Mouse (Mus musculus) CH12.LX (cell line): ENCODE measurements around the gene Wdr4. TPM values are rescaled to one million over a fixed set of nuclear protein-coding genes. Genes with fewer than 3 reads are reported as not detected.

Experiments
- DNase-seq: peaks from one replicate; pipeline ENCODE4 v3.0.0-alpha.2; 2013; ENCODE audit errors: extremely low read depth
- H3K27ac ChIP-seq: 2 replicates; pipeline ENCODE4 v1.5.1; 2012; ENCODE audit warnings: low read depth, mild to moderate bottlenecking, control low read depth, moderate library complexity; ENCODE audit not compliant: insufficient read depth
- H3K27me3 ChIP-seq: replicated peaks from 2 replicates; pipeline ENCODE3; 2012; ENCODE audit warnings: inconsistent platforms
- H3K36me3 ChIP-seq, 2 experiments: replicated peaks in 1 of 2; 2 replicates each; pipeline versions ENCODE3 to v1.6.1; 2012; ENCODE audit warnings: inconsistent platforms in 1 of 2, low read length in 1 of 2, mild to moderate bottlenecking in 1 of 2, mixed read lengths in 1 of 2, moderate library complexity in 1 of 2; ENCODE audit not compliant: control insufficient read depth in 1 of 2, insufficient read depth in 1 of 2
- H3K4me1 ChIP-seq, 2 experiments: 2 replicates each; pipeline ENCODE4 v1.6.1; 2012; ENCODE audit warnings: inconsistent platforms in 1 of 2, moderate library complexity in 1 of 2; ENCODE audit not compliant: insufficient read depth in 2 of 2, control insufficient read depth in 1 of 2
- H3K4me2 ChIP-seq: 2 replicates; pipeline ENCODE4 v1.6.1; 2012; ENCODE audit warnings: low read depth, mild to moderate bottlenecking, control low read depth; ENCODE audit not compliant: poor library complexity, insufficient read depth, severe bottlenecking
- H3K4me3 ChIP-seq, 3 experiments: fragments of 150-350 bp in 1 of 3; sonication (generic) in 1 of 3; replicated peaks in 1 of 3; 2 replicates each; pipeline versions ENCODE3 to v1.5.1; 2011 to 2012; ENCODE audit warnings: low read depth in 2 of 3, low read length in 2 of 3, mild to moderate bottlenecking in 2 of 3, moderate library complexity in 2 of 3, control low read depth in 1 of 3, improper control_type of control experiment in 1 of 3, inconsistent platforms in 1 of 3, mixed read lengths in 1 of 3; ENCODE audit not compliant: poor library complexity in 1 of 3
- H3K79me2 ChIP-seq: replicated peaks from 2 replicates; pipeline ENCODE4 v1.6.1; 2012; ENCODE audit warnings: mild to moderate bottlenecking, moderate library complexity; ENCODE audit not compliant: control insufficient read depth, poor library complexity, insufficient read depth, severe bottlenecking; ENCODE audit errors: extremely low read depth
- H3K9ac ChIP-seq: 2 replicates; pipeline ENCODE4 v1.6.1; 2012; ENCODE audit warnings: low read depth, mild to moderate bottlenecking, control low read depth, moderate library complexity; ENCODE audit not compliant: insufficient read depth
- H3K9me3 ChIP-seq: replicated peaks from 2 replicates; pipeline ENCODE3; 2012; ENCODE audit warnings: low read length, inconsistent platforms, mixed read lengths
- BHLHE40 ChIP-seq: IDR thresholded peaks from 2 replicates; pipeline ENCODE4 v1.6.1; 2011; ENCODE audit warnings: mild to moderate bottlenecking, low read depth, low read length, improper control_type of control experiment
- CHD1 ChIP-seq: IDR thresholded peaks from 2 replicates; pipeline ENCODE4 v1.6.1; 2012; ENCODE audit warnings: low read depth, low read length, improper control_type of control experiment, inconsistent platforms
- CTCF ChIP-seq, 2 experiments: IDR thresholded peaks in 1 of 2; conservative IDR thresholded peaks in 1 of 2; 2 replicates each; pipeline ENCODE4 v1.5.1; 2011 to 2012; ENCODE audit warnings: low read depth in 2 of 2, low read length in 2 of 2, improper control_type of control experiment in 1 of 2, inconsistent platforms in 1 of 2, mild to moderate bottlenecking in 1 of 2, moderate library complexity in 1 of 2
- E2F4 ChIP-seq: IDR thresholded peaks from 2 replicates; pipeline ENCODE4 v1.6.1; 2011; ENCODE audit warnings: low read depth, low read length, improper control_type of control experiment; ENCODE audit not compliant: insufficient replicate concordance
- EP300 ChIP-seq: IDR thresholded peaks from 2 replicates; pipeline ENCODE4 v1.6.1; 2011; ENCODE audit warnings: low read length, improper control_type of control experiment
- GABPA ChIP-seq: IDR thresholded peaks from 2 replicates; pipeline ENCODE4 v1.6.1; 2012; ENCODE audit warnings: low read depth, low read length, improper control_type of control experiment, inconsistent platforms; ENCODE audit not compliant: insufficient replicate concordance
- IRF4 ChIP-seq: IDR thresholded peaks from 2 replicates; pipeline ENCODE4 v1.6.1; 2014; ENCODE audit warnings: low read depth, mild to moderate bottlenecking, inconsistent platforms, low read length, improper control_type of control experiment
- JUN ChIP-seq: IDR thresholded peaks from 2 replicates; pipeline ENCODE4 v1.6.1; 2011; ENCODE audit warnings: low read depth, mild to moderate bottlenecking, low read length, improper control_type of control experiment, moderate library complexity; ENCODE audit not compliant: insufficient read depth
- KAT2A ChIP-seq: IDR thresholded peaks from 2 replicates; pipeline ENCODE4 v1.6.1; 2012; ENCODE audit warnings: low read length, improper control_type of control experiment, inconsistent platforms; ENCODE audit not compliant: insufficient replicate concordance
- MAZ ChIP-seq: IDR thresholded peaks from 2 replicates; pipeline ENCODE4 v1.6.1; 2012; ENCODE audit warnings: low read depth, mild to moderate bottlenecking, inconsistent platforms, low read length, improper control_type of control experiment, moderate library complexity
- MXI1 ChIP-seq: IDR thresholded peaks from 2 replicates; pipeline ENCODE4 v1.6.1; 2011; ENCODE audit warnings: mild to moderate bottlenecking, low read depth, low read length, improper control_type of control experiment
- MYC ChIP-seq: IDR thresholded peaks from 2 replicates; pipeline ENCODE4 v1.6.1; 2011; ENCODE audit warnings: low read depth, mild to moderate bottlenecking, improper control_type of control experiment, low read length
- NELFE ChIP-seq: IDR thresholded peaks from 2 replicates; pipeline ENCODE4 v1.6.1; 2011; ENCODE audit warnings: low read depth, low read length, improper control_type of control experiment
- PAX5 ChIP-seq: IDR thresholded peaks from 2 replicates; pipeline ENCODE4 v1.6.1; 2012; ENCODE audit warnings: low read length, inconsistent platforms, mixed read lengths
- RAD21 ChIP-seq: IDR thresholded peaks from 2 replicates; pipeline ENCODE4 v1.6.1; 2011; ENCODE audit warnings: low read depth, mild to moderate bottlenecking, low read length, improper control_type of control experiment, moderate library complexity
- RCOR1 ChIP-seq: conservative IDR thresholded peaks from 2 replicates; pipeline ENCODE4 v1.6.1; 2012; ENCODE audit warnings: low read depth, mild to moderate bottlenecking, inconsistent platforms, low read length, improper control_type of control experiment
- TBP ChIP-seq: conservative IDR thresholded peaks from 2 replicates; pipeline ENCODE4 v1.6.1; 2011; ENCODE audit warnings: low read depth, low read length, improper control_type of control experiment
- TCF12 ChIP-seq: IDR thresholded peaks from 2 replicates; pipeline ENCODE4 v1.6.1; 2014; ENCODE audit warnings: low read depth, mild to moderate bottlenecking, inconsistent platforms, low read length, improper control_type of control experiment
- USF1 ChIP-seq: IDR thresholded peaks from 2 replicates; pipeline ENCODE4 v1.6.1; 2014; ENCODE audit warnings: low read depth, mild to moderate bottlenecking, inconsistent platforms, low read length, improper control_type of control experiment
- ZC3H11A ChIP-seq: IDR thresholded peaks from 2 replicates; pipeline ENCODE4 v1.6.1; 2012; ENCODE audit warnings: low read depth, mild to moderate bottlenecking, inconsistent platforms, low read length, improper control_type of control experiment
- ZNF384 ChIP-seq: IDR thresholded peaks from 2 replicates; pipeline ENCODE4 v1.6.1; 2012; ENCODE audit warnings: low read depth, low read length, improper control_type of control experiment, inconsistent platforms
- dilution Hi-C: fragments of 300-500 bp; cut with MboI; formaldehyde crosslinking; loops from 2 replicates; pipeline ENCODE4 v1.14.3; 2020; ENCODE audit warnings: low sequenced_read_pairs; ENCODE audit not compliant: extremely low pct_unique_long_range_greater_than_20kb, extremely low pct_ligation_motif_present
- in situ Hi-C: fragments of 300-500 bp; cut with MboI; formaldehyde crosslinking; loops from 3 replicates; pipeline ENCODE4 v1.14.3; 2019; ENCODE audit warnings: low sequenced_read_pairs, low pct_ligation_motif_present, low pct_unique_long_range_greater_than_20kb, mixed read lengths
- polyA plus RNA-seq: library from polyadenylated mRNA; unstranded; fragments of >175 nt; gene quantifications from 2 replicates; pipeline ENCODE4 v1.2.1, GENCODE M21; 2012; ENCODE audit warnings: low read depth; ENCODE audit not compliant: insufficient read length
- total RNA-seq, 2 experiments: library from RNA; depleted of rRNA; stranded (reverse); fragments of 300-350 nt in 1 of 2; fragments of >200 nt in 1 of 2; gene quantifications; 2 replicates each; pipeline ENCODE4 v1.2.3; 2012 to 2014

Wdr4 gene
- total and polyA plus RNA-seq, 3 experiments, result 48.3 to 56.2 (median 51.4) TPM

- TF ChIP-seq JUN (no peak), KAT2A (no peak), NELFE (no peak)
- H3K4me3 ChIP-seq, result no peak overlapping the region
- H3K27me3 ChIP-seq, result peaks cover 41% of the 10 kb centered on the region
- no peak overlapping the region for H3K27ac ChIP-seq
- peaks cover 10 to 32% of the 10 kb centered on the region in 2 experiments for H3K4me1 ChIP-seq
- no peak for DNase-seq
- no peaks in the 10 kb centered on the region for H3K9me3 ChIP-seq
- H3K79me2 ChIP-seq, result no peaks in the 10 kb centered on the region
- H3K36me3 ChIP-seq, result no peaks in the 10 kb centered on the region
- dilution Hi-C loops, result no loop called here
- no peak overlapping the region for H3K9ac ChIP-seq
- H3K4me2 ChIP-seq, result no peak overlapping the region
- in situ Hi-C loops, result no loop called here
Observed at GRCm38 (mm10) chr17:31453476-31453875, 66.3 kb downstream of the Wdr4 start.

DNA sequence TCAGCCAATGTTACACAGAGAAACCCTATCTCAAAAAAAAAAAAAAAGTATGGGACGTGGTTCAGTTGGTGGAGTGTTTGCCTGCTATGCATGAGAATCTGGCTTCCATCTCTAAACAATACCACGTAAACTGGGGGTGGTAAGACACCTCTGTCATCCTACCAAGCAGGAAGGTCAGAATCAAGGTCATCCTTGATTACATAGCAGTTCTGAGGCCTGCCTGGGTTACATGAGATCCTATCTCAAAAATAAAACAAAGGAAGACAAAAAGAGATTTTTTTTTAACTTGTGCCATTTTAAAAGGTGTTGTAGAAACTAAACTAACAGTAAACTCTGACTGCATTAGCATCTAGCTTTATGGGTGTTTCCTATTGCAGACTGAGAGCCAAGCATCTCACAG, 67.0 kb downstream of the Wdr4 start:
- Histone ChIP-seq H3K4me1 (peaks cover 10 to 32% of the 10 kb centered on the region in 2 experiments), H3K27me3 (peaks cover 34% of the 10 kb centered on the region), H3K79me2 (no peaks in the 10 kb centered on the region), H3K4me2 (no peak overlapping the region), H3K4me3 (no peak overlapping the region), H3K9ac (no peak overlapping the region), H3K36me3 (no peaks in the 10 kb centered on the region), H3K27ac (no peak overlapping the region), H3K9me3 (no peaks in the 10 kb centered on the region)
- in situ Hi-C loops, result no loop called here
- no peak for DNase-seq
- TF ChIP-seq EP300, result no peak
- no peak for TF ChIP-seq JUN
- dilution Hi-C loops, result no loop called here

DNA sequence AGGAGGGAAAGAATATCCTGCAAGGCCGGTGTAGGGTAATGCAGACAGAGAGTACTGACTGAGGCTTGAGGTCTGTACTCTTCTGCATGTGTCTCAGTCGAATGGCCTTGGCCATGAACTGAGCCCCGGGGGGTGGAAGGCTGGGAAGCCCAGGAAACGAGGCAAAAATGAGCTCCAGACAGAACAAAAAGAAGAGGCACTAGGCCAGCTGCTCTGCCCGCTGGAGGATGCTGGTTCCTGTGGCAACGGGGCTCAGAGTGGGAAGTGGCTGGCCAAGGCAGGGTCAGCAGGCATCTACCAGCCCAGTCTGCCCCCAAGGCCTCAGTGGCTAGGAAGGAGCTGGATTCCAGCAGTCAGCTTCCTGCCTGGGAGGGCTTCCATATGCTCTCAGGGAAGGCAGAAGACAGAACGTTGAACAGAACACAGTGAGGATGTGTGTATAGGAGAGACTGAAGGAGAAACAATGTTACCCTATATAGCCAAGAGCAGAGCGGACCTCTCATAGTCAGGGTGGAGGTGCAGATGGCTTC, 68.5 kb downstream of the Wdr4 start:
- no peak overlapping the region for H3K4me3 ChIP-seq
- H3K9ac ChIP-seq, result no peak overlapping the region
- no peaks in the 10 kb centered on the region for H3K9me3 ChIP-seq
- dilution Hi-C loops, result no loop called here
- H3K4me2 ChIP-seq, result no peak overlapping the region
- H3K79me2 ChIP-seq, result no peaks in the 10 kb centered on the region
- DNase-seq, result no peak
- H3K36me3 ChIP-seq, result no peaks in the 10 kb centered on the region
- TF ChIP-seq TBP (no peak), CTCF (conservative IDR thresholded peaks at IDR 0.05 in 1 of 2, IDR thresholded peaks at IDR 0.05 in 1 of 2; ENCODE audit: low read depth in 2 of 2, low read length in 2 of 2) (no peak), CHD1 (no peak), MAZ (no peak), E2F4 (no peak), BHLHE40 (no peak), MYC (no peak), GABPA (no peak), USF1 (no peak), IRF4 (no peak), KAT2A (no peak), MXI1 (no peak), PAX5 (no peak), ZNF384 (no peak), ZC3H11A (no peak), RCOR1 (no peak), RAD21 (no peak), TCF12 (no peak)
- TF ChIP-seq, all 38 proteins: peak for 0
- in situ Hi-C loops, result no loop called here
- H3K27me3 ChIP-seq, result peaks cover 35% of the 10 kb centered on the region
- H3K4me1 ChIP-seq, result peaks cover 7 to 32% of the 10 kb centered on the region in 2 experiments
- no peak overlapping the region for H3K27ac ChIP-seq
